Mouse (Mus musculus) neural tube, embryonic 13.5 days (tissue): ENCODE measurements around the gene Fbxo34. TPM values are rescaled to one million over a fixed set of nuclear protein-coding genes. Genes with fewer than 3 reads are reported as not detected.
"Not testable (repeated sequence)": the region's sequence is repeated elsewhere in the genome, so short reads cannot be mapped to it uniquely, and the experiment has no call there.

Source experiments
- ATAC-seq: fragments of 200-750 bp; cut with Nextera tagmentation; 2 replicates; pipeline ENCODE4 v1.8.0; 2017; ENCODE audit warnings: low read depth, mild to moderate bottlenecking, moderate TSS enrichment, moderate library complexity
- H3K27ac ChIP-seq: fragments of 300-500 bp; sonication (generic); replicated peaks from 2 replicates; pipeline ENCODE4 v1.5.1; 2015; ENCODE audit warnings: moderate library complexity, mild to moderate bottlenecking, inconsistent platforms
- H3K27me3 ChIP-seq: fragments of 300-500 bp; sonication (generic); 2 replicates; pipeline ENCODE4 v1.6.1; 2015; ENCODE audit warnings: mild to moderate bottlenecking, inconsistent platforms
- H3K36me3 ChIP-seq: fragments of 300-500 bp; sonication (generic); 2 replicates; pipeline ENCODE4 v1.6.1; 2015; ENCODE audit warnings: mild to moderate bottlenecking, inconsistent platforms
- H3K4me1 ChIP-seq: fragments of 300-500 bp; sonication (generic); replicated peaks from 2 replicates; pipeline ENCODE4 v1.6.1; 2015; ENCODE audit warnings: inconsistent platforms
- H3K4me2 ChIP-seq: fragments of 300-500 bp; sonication (generic); 2 replicates; pipeline ENCODE4 v1.6.1; 2015; ENCODE audit warnings: inconsistent platforms, mild to moderate bottlenecking, moderate library complexity
- H3K4me3 ChIP-seq: fragments of 300-500 bp; sonication (generic); 2 replicates; pipeline ENCODE4 v1.5.1; 2015; ENCODE audit warnings: mild to moderate bottlenecking, inconsistent platforms
- H3K9ac ChIP-seq: fragments of 300-500 bp; sonication (generic); 2 replicates; pipeline ENCODE4 v1.6.1; 2015; ENCODE audit warnings: moderate library complexity, mild to moderate bottlenecking, inconsistent platforms
- H3K9me3 ChIP-seq: fragments of 300-500 bp; sonication (generic); 2 replicates; pipeline ENCODE4 v1.6.1; 2016; ENCODE audit warnings: inconsistent platforms
- WGBS: fragments of 180-500 bp; shearing (Covaris S2); methylation state at CpG from one replicate; pipeline ENCODE4 v1.1.7; 2015; 5-methylcytosine and 5-hydroxymethylcytosine counted together
- polyA plus RNA-seq: library from polyadenylated mRNA; unstranded; fragments of >200 nt; fragmentation: Nextera tagmentation; extraction: Ambion mirVana; gene quantifications from 2 replicates; pipeline ENCODE4 v1.2.1, GENCODE M21; 2015

Fbxo34 gene
- 23.6 and 24.0 TPM in 2 replicates for polyA plus RNA-seq

GRCm38 (mm10) chr14:47450121-47450520 is at the start of gene Fbxo34:
TSS of gene Fbxo34 (plus strand) at chr14:47450421.
- WGBS: 93% methylated on average over 2 of the region's 5 CpGs
- not testable (repeated sequence) for H3K27me3 ChIP-seq, H3K27ac ChIP-seq, H3K4me2 ChIP-seq, H3K4me1 ChIP-seq, ATAC-seq, H3K4me3 ChIP-seq, H3K9me3 ChIP-seq, H3K9ac ChIP-seq, H3K36me3 ChIP-seq

GRCm38 (mm10) chr14:47402735-47403134 is 47.5 kb upstream of the Fbxo34 start:
- 89% methylated on average over 8 of the region's 8 CpGs for WGBS
- ATAC-seq: no peak
- Histone ChIP-seq H3K9ac (no peak overlapping the region), H3K36me3 (peaks cover 16% of the 10 kb centered on the region; the same call in 1 of the 2 replicates), H3K4me2 (no peak overlapping the region), H3K9me3 (no peaks in the 10 kb centered on the region), H3K27me3 (no peaks in the 10 kb centered on the region), H3K4me3 (no peak overlapping the region), H3K4me1 (no peaks in the 10 kb centered on the region), H3K27ac (no peak overlapping the region)

- H3K36me3 ChIP-seq: peaks cover 24% of the 10 kb centered on the region
These were observed 44.2 kb upstream of the Fbxo34 start for GRCm38 (mm10) chr14:47406000-47406399.

GRCm38 (mm10) chr14:47417346-47417745 is 32.9 kb upstream of the Fbxo34 start:
- H3K4me2 ChIP-seq: peak overlapping the region; percentile 61
- peaks cover 4% of the 10 kb centered on the region; the same call in 1 of the 2 replicates for H3K36me3 ChIP-seq
- H3K9ac ChIP-seq: peak overlapping the region; percentile 41; the same call in 1 of the 2 replicates
- no peak overlapping the region for H3K27ac ChIP-seq
- H3K4me1 ChIP-seq: peaks cover 11% of the 10 kb centered on the region
- 27% methylated on average over 3 of the region's 3 CpGs for WGBS
- H3K9me3 ChIP-seq: no peaks in the 10 kb centered on the region
- H3K27me3 ChIP-seq: no peaks in the 10 kb centered on the region
- H3K4me3 ChIP-seq: peak overlapping the region; percentile 46
- no peak for ATAC-seq

More at GRCm38 (mm10) chr14:47406000-47406399, 44.2 kb upstream of the Fbxo34 start:
- no peaks in the 10 kb centered on the region for H3K9me3 ChIP-seq
- H3K4me3 ChIP-seq: no peak overlapping the region
- H3K27ac ChIP-seq: no peak overlapping the region
- 90% methylated on average over 9 of the region's 9 CpGs for WGBS
- no peak overlapping the region for H3K9ac ChIP-seq
- ATAC-seq: no peak
- no peaks in the 10 kb centered on the region for H3K27me3 ChIP-seq
- H3K4me2 ChIP-seq: no peak overlapping the region
- H3K4me1 ChIP-seq: no peaks in the 10 kb centered on the region

GRCm38 (mm10) chr14:47417775-47418665 is 32.2 kb upstream of the Fbxo34 start, which contains the start of gene Dlgap5:
TSS of gene Dlgap5 (minus strand) at chr14:47418407.
- H3K9ac ChIP-seq: peak within 1 kb of the TSS; percentile 61
- no peaks in the 10 kb centered on the region for H3K27me3 ChIP-seq
- WGBS: 2% methylated on average over 36 of the region's 36 CpGs
- no peaks in the 10 kb centered on the region for H3K9me3 ChIP-seq
- H3K4me3 ChIP-seq: peak within 1 kb of the TSS; percentile 46
- H3K4me2 ChIP-seq: peak within 1 kb of the TSS; percentile 61
- H3K36me3 ChIP-seq: peaks cover 4% of the 10 kb centered on the region; the same call in 1 of the 2 replicates
- no peak within 1 kb of the TSS for H3K27ac ChIP-seq
- peaks cover 11% of the 10 kb centered on the region for H3K4me1 ChIP-seq
- peak; percentile 99 for ATAC-seq

- no peaks in the 10 kb centered on the region for H3K27me3 ChIP-seq
These were observed 31.6 kb upstream of the Fbxo34 start for GRCm38 (mm10) chr14:47418666-47418991.

GRCm38 (mm10) chr14:47419034-47419625 is 31.1 kb upstream of the Fbxo34 start:
- ATAC-seq: no peak
- Histone ChIP-seq H3K27ac (no peak overlapping the region), H3K36me3 (peaks cover 4% of the 10 kb centered on the region; the same call in 1 of the 2 replicates), H3K27me3 (no peaks in the 10 kb centered on the region), H3K4me1 (peaks cover 11% of the 10 kb centered on the region), H3K4me3 (no peak overlapping the region), H3K9me3 (no peaks in the 10 kb centered on the region), H3K4me2 (no peak overlapping the region), H3K9ac (no peak overlapping the region)
- 80% methylated on average over 9 of the region's 9 CpGs for WGBS

More at GRCm38 (mm10) chr14:47418666-47418991, 31.6 kb upstream of the Fbxo34 start:
- Histone ChIP-seq H3K27ac (no peak overlapping the region), H3K4me2 (peak overlapping the region; percentile 61), H3K9me3 (no peaks in the 10 kb centered on the region), H3K9ac (peak overlapping the region; percentile 61; the same call in 1 of the 2 replicates), H3K4me1 (peaks cover 11% of the 10 kb centered on the region), H3K36me3 (peaks cover 4% of the 10 kb centered on the region; the same call in 1 of the 2 replicates), H3K4me3 (peak overlapping the region; percentile 46)
- 50% methylated on average over 5 of the region's 5 CpGs for WGBS
- ATAC-seq: no peak

GRCm38 (mm10) chr14:47419723-47420276 is 30.4 kb upstream of the Fbxo34 start:
- H3K36me3 ChIP-seq: no peaks in the 10 kb centered on the region; the same call in 1 of the 2 replicates
- no peak overlapping the region for H3K4me2 ChIP-seq
- no peak for ATAC-seq
- no peaks in the 10 kb centered on the region for H3K27me3 ChIP-seq
- no peak overlapping the region for H3K9ac ChIP-seq
- peaks cover 11% of the 10 kb centered on the region for H3K4me1 ChIP-seq
- no peaks in the 10 kb centered on the region for H3K9me3 ChIP-seq
- no peak overlapping the region for H3K4me3 ChIP-seq
- 95% methylated on average over 24 of the region's 24 CpGs for WGBS
- no peak overlapping the region for H3K27ac ChIP-seq

- Histone ChIP-seq H3K4me3 (no peak overlapping the region), H3K9ac (no peak overlapping the region), H3K9me3 (no peaks in the 10 kb centered on the region), H3K36me3 (no peaks in the 10 kb centered on the region), H3K4me2 (no peak overlapping the region), H3K4me1 (peaks cover 11% of the 10 kb centered on the region), H3K27ac (no peak overlapping the region), H3K27me3 (no peaks in the 10 kb centered on the region)
- ATAC-seq: no peak
- 46% methylated on average over 2 of the region's 2 CpGs for WGBS
These were observed 28.6 kb upstream of the Fbxo34 start for GRCm38 (mm10) chr14:47421606-47422005.

- Histone ChIP-seq H3K4me3 (no peak overlapping the region), H3K9me3 (no peaks in the 10 kb centered on the region), H3K4me1 (peaks cover 4% of the 10 kb centered on the region), H3K27ac (no peak overlapping the region), H3K4me2 (no peak overlapping the region), H3K27me3 (no peaks in the 10 kb centered on the region), H3K36me3 (no peaks in the 10 kb centered on the region), H3K9ac (no peak overlapping the region)
- no peak for ATAC-seq
- WGBS: 64% methylated on average over 4 of the region's 4 CpGs
These were observed 27.8 kb upstream of the Fbxo34 start for GRCm38 (mm10) chr14:47422466-47422865.

- no peaks in the 10 kb centered on the region for H3K4me1 ChIP-seq
- H3K9ac ChIP-seq: no peak overlapping the region
- H3K4me3 ChIP-seq: no peak overlapping the region
- H3K9me3 ChIP-seq: no peaks in the 10 kb centered on the region
- no peaks in the 10 kb centered on the region for H3K27me3 ChIP-seq
- no peak overlapping the region for H3K4me2 ChIP-seq
- ATAC-seq: no peak
- H3K36me3 ChIP-seq: no peaks in the 10 kb centered on the region
- H3K27ac ChIP-seq: no peak overlapping the region
These were observed 17.2 kb upstream of the Fbxo34 start for GRCm38 (mm10) chr14:47432987-47433386.

GRCm38 (mm10) chr14:47438947-47439346 is 11.3 kb upstream of the Fbxo34 start:
- no peaks in the 10 kb centered on the region for H3K27me3 ChIP-seq
- no peaks in the 10 kb centered on the region for H3K4me1 ChIP-seq
- no peak overlapping the region for H3K4me3 ChIP-seq
- no peak overlapping the region for H3K27ac ChIP-seq
- H3K9me3 ChIP-seq: peaks cover 9% of the 10 kb centered on the region
- no peak overlapping the region for H3K4me2 ChIP-seq
- WGBS: 74% methylated on average over 3 of the region's 3 CpGs
- no peak for ATAC-seq
- no peak overlapping the region for H3K9ac ChIP-seq
- no peaks in the 10 kb centered on the region for H3K36me3 ChIP-seq
